Mouse (Mus musculus) limb, embryonic 13.5 days (tissue): Measurements from ENCODE around the gene Noxo1. TPM values are rescaled to one million over a fixed set of nuclear protein-coding genes. Genes with fewer than 3 reads are reported as not detected.

ENCODE experiments used
- polyA plus RNA-seq: library from polyadenylated mRNA; unstranded; fragments of >200 nt; fragmentation: Nextera tagmentation; extraction: Ambion mirVana; gene quantifications from 2 replicates; pipeline ENCODE4 v1.2.1, GENCODE M21; 2015

Gene Noxo1
- polyA plus RNA-seq, 1 experiment from 2014 or later = 3.1 TPM

Other genes with a start within 250 kb of the Noxo1 start
- gene E4f1, start 225.9 kb upstream of the Noxo1 start, polyA plus RNA-seq = 38.3 and 45.7 TPM in 2 replicates
- 50.2 and 51.3 TPM in 2 replicates for gene Pgp, start 225.8 kb upstream of the Noxo1 start, polyA plus RNA-seq
- not detected in 2 replicates for gene Bricd5, start 222.3 kb upstream of the Noxo1 start, polyA plus RNA-seq
- 33.1 and 35.6 TPM in 2 replicates for gene Mlst8, start 217.2 kb upstream of the Noxo1 start, polyA plus RNA-seq
- 5.0 and 5.2 TPM in 2 replicates for gene Caskin1, start 207.6 kb upstream of the Noxo1 start, polyA plus RNA-seq
- gene Traf7, start 168.3 kb upstream of the Noxo1 start, polyA plus RNA-seq = 96.2 and 103 TPM in 2 replicates
- gene Rab26, start 162.0 kb upstream of the Noxo1 start, polyA plus RNA-seq = 3.4 TPM in 2 replicates
- gene Pkd1, start 146.4 kb upstream of the Noxo1 start, polyA plus RNA-seq = 22.3 and 36.6 TPM in 2 replicates
- gene Tsc2, start 63.6 kb upstream of the Noxo1 start, polyA plus RNA-seq = 65.5 and 72.2 TPM in 2 replicates
- 23.7 and 25.0 TPM in 2 replicates for gene Nthl1, start 63.6 kb upstream of the Noxo1 start, polyA plus RNA-seq
- 58.1 and 59.3 TPM in 2 replicates for gene Slc9a3r2, start 45.9 kb upstream of the Noxo1 start, polyA plus RNA-seq
- 0.80 TPM in 2 replicates for gene Npw, start 37.8 kb upstream of the Noxo1 start, polyA plus RNA-seq
- 22.2 and 24.7 TPM in 2 replicates for gene Zfp598, start 26.5 kb upstream of the Noxo1 start, polyA plus RNA-seq
- gene Syngr3, start 6.3 kb upstream of the Noxo1 start, polyA plus RNA-seq = 7.8 and 8.4 TPM in 2 replicates
- 46.6 and 48.1 TPM in 2 replicates for gene Gfer, start 78 bp upstream of the Noxo1 start, polyA plus RNA-seq
- gene Tbl3, start 11.4 kb downstream of the Noxo1 start, polyA plus RNA-seq = 79.8 and 84.6 TPM in 2 replicates
- not detected in 2 replicates for gene Rnf151, start 21.8 kb downstream of the Noxo1 start, polyA plus RNA-seq
- gene Rps2, start 21.9 kb downstream of the Noxo1 start, polyA plus RNA-seq = 1,267 and 1,298 TPM in 2 replicates
- gene Ndufb10, start 28.2 kb downstream of the Noxo1 start, polyA plus RNA-seq = 206 and 215 TPM in 2 replicates
- not detected in 2 replicates for gene Rpl3l, start 31.6 kb downstream of the Noxo1 start, polyA plus RNA-seq
- 23.1 and 26.0 TPM in 2 replicates for gene Msrb1, start 40.4 kb downstream of the Noxo1 start, polyA plus RNA-seq
- 2.6 and 3.7 TPM in 2 replicates for gene Hs3st6, start 56.8 kb downstream of the Noxo1 start, polyA plus RNA-seq
- not detected in 2 replicates for gene Meiob, start 108.1 kb downstream of the Noxo1 start, polyA plus RNA-seq
- 27.6 and 28.0 TPM in 2 replicates for gene Hagh, start 143.9 kb downstream of the Noxo1 start, polyA plus RNA-seq
- gene Fahd1, start 154.1 kb downstream of the Noxo1 start, polyA plus RNA-seq = 18.4 and 20.4 TPM in 2 replicates
- 0.26 and 0.50 TPM in 2 replicates for gene Igfals, start 169.8 kb downstream of the Noxo1 start, polyA plus RNA-seq
- 49.6 and 49.8 TPM in 2 replicates for gene Nubp2, start 190.1 kb downstream of the Noxo1 start, polyA plus RNA-seq
- gene Spsb3, start 190.4 kb downstream of the Noxo1 start, polyA plus RNA-seq = 38.5 and 40.0 TPM in 2 replicates
- 33.9 and 35.6 TPM in 2 replicates for gene Eme2, start 198.9 kb downstream of the Noxo1 start, polyA plus RNA-seq
- 80.4 and 83.3 TPM in 2 replicates for gene Mrps34, start 198.9 kb downstream of the Noxo1 start, polyA plus RNA-seq
- gene Nme3, start 200.3 kb downstream of the Noxo1 start, polyA plus RNA-seq = 35.5 and 38.2 TPM in 2 replicates
- 42.7 and 45.2 TPM in 2 replicates for gene Mapk8ip3, start 240.7 kb downstream of the Noxo1 start, polyA plus RNA-seq